Mouse (Mus musculus): ENCODE results near the gene Iqcf5. TPM values are rescaled to one million over a fixed set of nuclear protein-coding genes. Genes with fewer than 3 reads are reported as not detected.
A peak's percentile ranks its signal among the peaks of the same experiment; 100 is the strongest.

The Iqcf5 gene
- polyA plus RNA-seq (2016; fragmentation: Nextera tagmentation; extraction: Ambion mirVana), result not detected in 2 replicates

DNA sequence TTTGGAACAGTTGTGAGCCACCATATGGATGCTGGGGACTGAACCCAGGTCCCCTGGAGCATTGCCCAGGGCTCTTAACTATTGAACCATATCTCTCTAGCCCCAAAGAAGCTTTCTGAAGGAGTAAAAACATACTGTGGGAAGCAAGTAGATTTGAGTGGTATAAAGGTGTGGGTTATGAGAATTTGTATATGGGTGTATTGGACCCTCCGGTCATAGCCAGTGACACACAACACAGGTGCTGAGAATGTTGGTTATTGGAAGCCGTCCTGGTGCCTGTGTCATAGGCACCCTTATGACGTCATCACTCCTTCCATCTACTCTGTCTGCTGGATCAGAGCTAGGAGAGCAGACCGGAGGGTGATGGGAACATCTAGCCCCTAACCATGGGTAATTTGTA is at the start of gene Iqcf5:
Iqcf5 (plus strand) TSS at position 301 of the 400 bp plus-strand sequence.
- Histone ChIP-seq H3K36me3 (replicated peaks) (no peaks in the 10 kb centered on the region), H3K27me3 (replicated peaks; ENCODE audit: low read depth, poor library complexity, severe bottlenecking) (no peaks in the 10 kb centered on the region), H3K27ac (replicated peaks) (no peak within 1 kb of the TSS), H3K4me3 (no peak within 1 kb of the TSS), H3K9me3 (no peaks in the 10 kb centered on the region), H3K4me1 (no peaks in the 10 kb centered on the region)
- DNase-seq (ENCODE audit: low spot score), result no peak
- 84% methylated on average over 4 of the region's 4 CpGs for WGBS

DNA sequence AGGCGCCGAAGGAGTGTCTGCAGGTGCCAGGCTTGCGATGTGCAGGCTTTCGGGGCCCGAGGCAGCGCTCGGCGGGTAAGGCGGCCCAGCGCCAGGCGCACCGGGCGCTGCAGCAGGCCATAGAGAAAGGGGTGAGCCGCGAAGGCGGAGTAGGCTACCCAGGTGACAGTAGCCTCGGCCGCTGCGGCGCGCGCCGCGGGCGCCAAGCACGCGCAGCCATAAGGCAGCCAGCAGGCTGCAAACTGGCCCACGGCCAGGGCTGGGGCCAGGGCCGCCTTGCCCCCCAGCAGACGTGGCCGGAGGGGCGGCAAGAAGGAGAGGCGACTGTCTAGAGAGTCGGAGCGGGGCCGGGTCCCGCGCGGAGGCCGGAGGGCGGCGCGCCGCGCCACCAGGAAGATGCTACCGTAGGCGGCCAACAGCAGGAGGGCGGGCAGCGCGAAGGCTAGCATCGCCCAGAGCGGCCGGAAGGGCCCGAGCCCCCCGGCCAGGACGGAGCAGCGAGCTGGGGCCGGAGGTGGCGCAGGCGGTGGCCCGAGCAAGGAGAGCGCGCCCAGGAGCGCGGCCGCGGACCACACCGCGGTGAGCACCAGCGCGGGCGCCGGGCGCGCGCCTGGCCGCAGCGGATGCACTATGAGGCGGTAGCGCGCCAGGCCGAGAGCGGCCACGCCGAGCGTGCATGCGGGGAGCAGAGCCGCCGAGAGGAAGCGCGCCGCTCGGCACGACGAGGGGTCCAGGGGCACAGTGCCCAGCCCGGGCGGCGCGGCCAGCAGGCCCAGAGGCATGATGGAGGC is 49.4 kb upstream of the Iqcf5 start:
- WGBS, result 2% methylated on average over 99 of the region's 99 CpGs
- peak; percentile 79 for DNase-seq (ENCODE audit: low spot score)

DNA sequence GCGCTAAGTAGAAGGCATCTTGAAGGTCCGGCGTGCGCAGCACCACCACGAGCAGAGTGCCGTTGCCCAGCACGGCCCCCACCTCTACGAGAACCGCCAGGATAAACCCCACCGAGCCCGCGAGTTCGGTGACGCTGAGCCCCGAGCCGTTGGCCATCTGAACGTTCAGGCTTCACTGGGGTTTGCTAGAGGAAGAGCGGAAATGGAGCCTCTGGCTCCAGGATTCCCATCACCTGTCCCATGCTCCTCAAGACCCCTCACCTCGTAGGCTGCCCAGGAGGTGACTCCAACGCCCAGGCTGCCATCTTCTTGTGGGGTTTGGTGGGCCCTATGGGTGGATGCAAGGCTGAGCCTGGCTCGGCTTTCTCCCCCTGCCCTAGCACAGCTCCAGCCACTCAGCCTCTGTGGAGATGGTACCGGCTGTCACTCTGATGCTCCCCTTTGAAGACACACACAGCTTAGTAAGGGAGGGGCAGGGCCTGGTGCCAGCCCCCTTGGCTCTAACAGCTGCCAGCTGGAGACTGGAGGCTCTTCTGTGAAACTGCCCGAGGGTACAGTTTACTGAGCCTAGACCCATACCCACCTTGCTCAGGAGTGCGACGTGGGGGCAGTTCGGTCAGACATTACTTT is 48.7 kb upstream of the Iqcf5 start, which contains the start of gene Gpr62:
Gpr62 (minus strand) TSS at position 368 of the 630 bp plus-strand sequence.
- Histone ChIP-seq H3K4me1 (peaks cover 62% of the 10 kb centered on the region), H3K4me3 (peak within 1 kb of the TSS; percentile 62), H3K27ac (replicated peaks) (peak within 1 kb of the TSS; percentile 84), H3K27me3 (replicated peaks; ENCODE audit: low read depth, poor library complexity, severe bottlenecking) (peaks cover 33% of the 10 kb centered on the region), H3K36me3 (replicated peaks) (peaks cover 61% of the 10 kb centered on the region), H3K9me3 (no peaks in the 10 kb centered on the region)
- no peak for DNase-seq (ENCODE audit: low spot score)
- 34% methylated on average over 26 of the region's 26 CpGs for WGBS

More for the DNA sequence above, 49.4 kb upstream of the Iqcf5 start:
- H3K4me3 ChIP-seq, result peak overlapping the region; percentile 62
- peak overlapping the region; percentile 84 for H3K27ac ChIP-seq (replicated peaks)
- H3K27me3 ChIP-seq (replicated peaks; ENCODE audit: low read depth, poor library complexity, severe bottlenecking), result peaks cover 33% of the 10 kb centered on the region
- peaks cover 68% of the 10 kb centered on the region for H3K4me1 ChIP-seq
- H3K36me3 ChIP-seq (replicated peaks), result peaks cover 69% of the 10 kb centered on the region
- no peaks in the 10 kb centered on the region for H3K9me3 ChIP-seq

DNA sequence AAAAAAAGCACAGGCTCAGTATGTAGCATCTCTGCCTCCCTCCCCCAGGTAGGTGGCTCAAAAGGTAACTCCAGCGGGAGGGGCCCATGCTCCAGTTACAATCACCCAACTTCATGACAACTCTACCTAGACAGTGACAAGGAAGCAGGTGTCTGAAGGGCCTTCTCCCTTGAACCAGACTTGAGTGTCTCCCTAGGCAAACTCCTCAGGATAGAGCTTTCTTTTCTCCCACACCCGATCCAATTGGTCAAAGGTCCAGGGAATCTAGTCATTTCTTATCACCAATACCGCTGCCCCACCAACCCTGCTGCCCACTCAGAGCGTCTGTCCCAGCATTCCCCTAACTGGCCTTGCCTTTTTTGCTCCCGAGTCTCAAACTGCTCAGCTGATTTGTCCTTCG is 47.7 kb upstream of the Iqcf5 start:
- Histone ChIP-seq H3K4me1 (peaks cover 61% of the 10 kb centered on the region), H3K4me3 (no peak overlapping the region), H3K27me3 (replicated peaks; ENCODE audit: low read depth, poor library complexity, severe bottlenecking) (peaks cover 39% of the 10 kb centered on the region), H3K27ac (replicated peaks) (no peak overlapping the region), H3K9me3 (no peaks in the 10 kb centered on the region), H3K36me3 (replicated peaks) (peaks cover 51% of the 10 kb centered on the region)
- 89% methylated on average over 6 of the region's 6 CpGs for WGBS
- no peak for DNase-seq (ENCODE audit: low spot score)

DNA sequence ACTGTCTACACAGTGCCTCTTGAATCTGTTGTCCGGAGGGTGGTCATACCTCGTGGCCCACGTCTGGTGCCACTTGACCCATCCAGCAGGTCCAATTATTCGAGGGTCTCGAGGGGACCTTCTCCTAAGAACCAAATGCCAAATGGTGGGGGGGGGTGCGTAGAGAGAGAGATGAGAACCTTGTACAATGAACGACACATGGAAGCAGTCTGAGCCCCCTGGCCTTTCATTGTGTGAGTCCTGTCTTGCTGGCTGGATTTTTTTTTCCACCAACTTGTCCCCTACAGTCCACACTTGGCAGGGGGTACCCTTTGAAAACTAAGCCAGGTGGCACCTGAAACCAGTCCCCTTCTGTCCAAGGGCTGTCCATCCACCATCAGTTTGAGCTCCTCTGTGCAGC is 46.6 kb upstream of the Iqcf5 start:
- DNase-seq (ENCODE audit: low spot score), result no peak
- Histone ChIP-seq H3K4me1 (peaks cover 61% of the 10 kb centered on the region), H3K27me3 (replicated peaks; ENCODE audit: low read depth, poor library complexity, severe bottlenecking) (peaks cover 38% of the 10 kb centered on the region), H3K36me3 (replicated peaks) (peaks cover 41% of the 10 kb centered on the region), H3K9me3 (no peaks in the 10 kb centered on the region), H3K4me3 (no peak overlapping the region), H3K27ac (replicated peaks) (no peak overlapping the region)
- 86% methylated on average over 7 of the region's 7 CpGs for WGBS

DNA sequence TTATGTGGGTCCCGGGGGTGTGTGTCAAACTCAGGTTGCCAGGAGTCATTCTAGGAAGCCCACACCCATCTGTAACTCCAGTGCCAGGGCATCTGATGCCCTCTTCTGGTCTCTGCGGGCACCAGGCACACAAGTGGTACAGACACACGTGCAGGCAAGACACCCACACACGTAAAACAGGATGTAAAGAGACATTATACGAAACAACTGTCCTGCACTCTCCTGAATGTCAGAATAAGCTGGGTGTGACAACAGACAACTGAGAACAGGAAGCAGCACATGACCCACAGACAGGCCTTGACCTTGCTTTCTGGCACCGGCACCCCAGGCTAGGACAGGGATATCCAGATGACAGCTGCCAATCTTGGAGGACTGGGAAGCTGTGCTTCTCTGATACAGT is 45.1 kb upstream of the Iqcf5 start:
- Histone ChIP-seq H3K27me3 (replicated peaks; ENCODE audit: low read depth, poor library complexity, severe bottlenecking) (peaks cover 23% of the 10 kb centered on the region), H3K4me1 (peaks cover 61% of the 10 kb centered on the region)
- 76% methylated on average over 6 of the region's 6 CpGs for WGBS

DNA sequence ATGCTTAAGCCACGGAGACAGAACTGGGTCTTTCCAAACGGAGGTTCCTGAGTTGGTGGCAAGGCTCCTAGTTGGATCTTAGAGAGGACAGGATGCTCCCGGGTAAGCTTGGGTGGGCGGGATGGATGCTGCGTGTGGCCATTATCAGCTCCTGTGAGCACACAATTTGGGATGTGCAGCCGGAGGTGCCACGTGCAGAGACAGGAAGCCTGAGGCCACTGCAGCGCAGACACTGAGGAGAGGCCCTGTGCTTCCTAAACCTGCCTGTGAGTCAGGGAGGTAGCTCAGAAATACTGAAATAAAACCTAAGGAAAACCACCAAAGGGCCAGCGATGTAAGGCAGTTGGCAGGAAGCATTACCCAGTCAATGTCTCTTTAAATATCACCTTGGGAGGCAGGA is 44.6 kb upstream of the Iqcf5 start:
- H3K27me3 ChIP-seq (replicated peaks; ENCODE audit: low read depth, poor library complexity, severe bottlenecking), result peaks cover 18% of the 10 kb centered on the region; the same call in 1 of the 2 replicates
- no peaks in the 10 kb centered on the region for H3K9me3 ChIP-seq
- H3K4me3 ChIP-seq, result no peak overlapping the region
- H3K36me3 ChIP-seq (replicated peaks), result peaks cover 20% of the 10 kb centered on the region
- H3K27ac ChIP-seq (replicated peaks), result no peak overlapping the region; the same call in 1 of the 2 replicates
- no peak for DNase-seq (ENCODE audit: low spot score)
- 68% methylated on average over 9 of the region's 9 CpGs for WGBS
- H3K4me1 ChIP-seq, result peaks cover 61% of the 10 kb centered on the region

More for the DNA sequence above, 45.1 kb upstream of the Iqcf5 start:
- DNase-seq (ENCODE audit: low spot score), result no peak
- Histone ChIP-seq H3K4me3 (no peak overlapping the region), H3K27ac (replicated peaks) (no peak overlapping the region; the same call in 1 of the 2 replicates), H3K9me3 (no peaks in the 10 kb centered on the region), H3K36me3 (replicated peaks) (peaks cover 25% of the 10 kb centered on the region)

DNA sequence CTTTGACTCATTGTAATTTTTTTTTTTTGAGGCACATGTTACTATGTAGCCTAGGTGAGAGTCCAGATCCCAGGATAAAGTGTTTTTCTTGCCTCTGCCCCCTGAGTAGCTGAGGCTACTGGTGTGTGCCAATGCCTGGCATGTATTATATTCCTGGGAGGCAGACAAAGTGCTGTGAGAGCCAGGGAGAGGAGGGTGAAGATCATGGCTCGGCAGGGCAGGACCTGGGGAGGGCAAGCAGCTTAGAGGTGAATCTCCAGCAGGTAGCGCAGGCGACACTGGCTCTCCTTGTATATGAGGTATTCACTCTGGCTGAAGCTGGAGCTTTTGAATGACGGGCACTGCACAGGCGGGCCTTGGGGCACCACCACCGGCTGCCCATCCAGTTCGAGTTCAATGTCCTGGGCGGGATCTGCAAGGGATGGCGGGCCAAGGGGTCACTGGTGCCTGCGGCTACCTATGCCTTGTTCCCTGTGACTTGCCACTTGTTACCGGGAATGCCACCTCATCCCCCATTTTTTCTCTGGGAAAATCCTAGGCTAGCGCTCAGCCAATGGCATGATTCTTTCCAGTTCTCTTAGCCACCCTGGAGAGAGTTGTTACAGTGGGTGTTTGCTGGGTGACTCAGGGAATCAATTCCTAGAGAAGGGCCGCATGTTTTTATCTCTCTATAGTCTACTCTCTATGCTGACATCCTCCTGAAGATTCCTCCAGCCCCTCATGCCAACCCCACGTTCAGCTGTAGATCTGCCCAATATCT is 43.2 kb upstream of the Iqcf5 start:
- Histone ChIP-seq H3K27me3 (replicated peaks; ENCODE audit: low read depth, poor library complexity, severe bottlenecking) (peaks cover 6% of the 10 kb centered on the region; the same call in 1 of the 2 replicates), H3K36me3 (replicated peaks) (peaks cover 6% of the 10 kb centered on the region; the same call in 1 of the 2 replicates), H3K4me3 (peak overlapping the region; percentile 35; the same call in 1 of the 2 replicates), H3K27ac (replicated peaks) (peak overlapping the region; percentile 31; the same call in 1 of the 2 replicates), H3K4me1 (peaks cover 63% of the 10 kb centered on the region), H3K9me3 (no peaks in the 10 kb centered on the region)
- DNase-seq (ENCODE audit: low spot score), result no peak
- 61% methylated on average over 14 of the region's 14 CpGs for WGBS

DNA sequence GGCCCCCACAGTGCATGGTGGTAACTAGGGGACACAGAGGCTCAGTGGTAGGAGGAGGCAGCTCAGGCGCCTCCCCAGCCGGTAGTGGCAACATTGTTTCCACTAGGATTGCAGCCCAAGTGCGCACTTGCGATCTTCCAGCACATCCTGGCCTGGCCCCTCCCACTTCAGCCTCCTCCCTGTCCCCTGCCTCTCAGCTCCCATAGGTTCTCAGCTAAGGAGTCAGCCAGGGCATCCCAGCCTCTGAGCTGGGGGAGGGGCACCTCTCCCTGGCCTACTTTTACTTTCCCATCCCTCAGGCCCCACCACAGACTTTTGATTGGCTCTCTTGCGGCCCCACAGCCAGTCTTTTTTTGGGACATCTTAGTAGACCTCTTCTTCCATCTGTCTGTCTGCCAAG is 42.5 kb upstream of the Iqcf5 start:
- H3K27ac ChIP-seq (replicated peaks), result peak overlapping the region; percentile 31; the same call in 1 of the 2 replicates

DNA sequence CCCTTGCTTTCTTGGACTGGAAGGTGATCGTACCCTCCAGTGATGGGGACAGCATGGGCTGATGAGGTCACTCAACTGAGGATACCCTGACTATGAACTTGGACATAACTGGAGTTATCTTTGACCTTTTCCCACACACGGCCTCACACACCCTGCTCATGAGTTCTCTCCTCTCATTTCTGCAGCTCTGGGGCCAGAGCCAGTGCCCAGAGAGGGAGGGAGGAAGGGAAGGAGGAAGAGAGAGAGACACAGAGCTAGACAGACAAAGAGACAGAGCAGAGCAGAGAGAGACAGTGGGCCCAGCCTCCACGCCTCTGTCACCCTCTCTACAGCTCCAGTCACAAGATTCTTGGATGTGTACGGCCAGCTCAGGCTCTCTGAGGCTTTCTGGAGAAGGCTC is 42.1 kb upstream of the Iqcf5 start:
- no peaks in the 10 kb centered on the region for H3K9me3 ChIP-seq
- peaks cover 70% of the 10 kb centered on the region for H3K4me1 ChIP-seq
- no peaks in the 10 kb centered on the region for H3K36me3 ChIP-seq (replicated peaks)
- H3K27me3 ChIP-seq (replicated peaks; ENCODE audit: low read depth, poor library complexity, severe bottlenecking), result peaks cover 6% of the 10 kb centered on the region; the same call in 1 of the 2 replicates
- H3K27ac ChIP-seq (replicated peaks), result peak overlapping the region; percentile 37; the same call in 1 of the 2 replicates
- no peak for DNase-seq (ENCODE audit: low spot score)
- H3K4me3 ChIP-seq, result no peak overlapping the region
- whole genome bisulfite sequencing, result 69% methylated on average over 4 of the region's 4 CpGs

More for the DNA sequence above, 42.5 kb upstream of the Iqcf5 start:
- Histone ChIP-seq H3K36me3 (replicated peaks) (0 out of 2 replicates have a peak, but pooled peaks cover 2% of the 10 kb centered on the region), H3K4me3 (peak overlapping the region; percentile 35), H3K9me3 (no peaks in the 10 kb centered on the region), H3K4me1 (peaks cover 70% of the 10 kb centered on the region), H3K27me3 (replicated peaks; ENCODE audit: low read depth, poor library complexity, severe bottlenecking) (peaks cover 6% of the 10 kb centered on the region; the same call in 1 of the 2 replicates)
- DNase-seq (ENCODE audit: low spot score), result peak; percentile 73
- WGBS, result 7% methylated on average over 5 of the region's 5 CpGs

DNA sequence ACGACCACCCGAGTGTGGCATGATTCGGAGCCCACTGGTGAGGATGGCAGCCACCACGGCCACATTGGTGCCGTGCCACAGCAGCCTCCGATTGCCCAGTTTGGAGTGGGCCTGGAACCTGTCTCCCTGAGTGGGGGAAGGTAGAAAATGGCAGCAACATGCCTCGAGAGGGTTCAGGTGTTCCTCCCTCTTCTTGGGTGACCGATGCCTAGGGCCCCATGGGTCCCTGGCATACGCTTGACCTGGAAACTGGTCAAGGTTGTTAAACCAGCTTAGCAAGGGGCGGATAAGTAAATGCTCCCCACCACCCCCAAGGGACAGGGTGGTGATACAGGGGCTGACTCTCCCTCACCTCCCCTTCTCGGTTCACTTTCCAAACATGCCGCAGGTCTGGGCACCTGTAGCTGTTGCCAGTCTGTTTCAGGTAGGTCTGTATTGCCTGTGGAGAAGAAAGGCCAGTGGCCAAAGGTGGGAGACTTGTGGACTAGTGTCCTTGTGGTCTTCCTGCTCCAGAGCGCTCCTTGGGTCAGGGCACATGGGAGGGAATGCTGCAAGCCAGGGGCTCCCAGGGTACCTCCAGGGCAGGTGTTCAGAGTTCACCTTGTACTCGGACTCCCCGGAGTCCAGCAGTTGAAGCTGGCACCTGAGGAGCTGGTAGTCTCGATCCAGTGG is 41.2 kb upstream of the Iqcf5 start:
- H3K36me3 ChIP-seq (replicated peaks), result no peaks in the 10 kb centered on the region
- no peak for DNase-seq (ENCODE audit: low spot score)
- H3K4me3 ChIP-seq, result no peak overlapping the region
- no peaks in the 10 kb centered on the region for H3K9me3 ChIP-seq
- H3K27me3 ChIP-seq (replicated peaks; ENCODE audit: low read depth, poor library complexity, severe bottlenecking), result peaks cover 6% of the 10 kb centered on the region; the same call in 1 of the 2 replicates
- WGBS, result 90% methylated on average over 16 of the region's 16 CpGs
- 0 out of 2 replicates have a peak overlapping the region, but pooled peaks have one; percentile 77 for H3K27ac ChIP-seq (replicated peaks)
- H3K4me1 ChIP-seq, result peaks cover 78% of the 10 kb centered on the region

All from embryonic facial prominence, embryonic 10.5 days (tissue).